Comparison of ENCODE assay signal across 20 mouse cellular contexts in the genomic region with DNA sequence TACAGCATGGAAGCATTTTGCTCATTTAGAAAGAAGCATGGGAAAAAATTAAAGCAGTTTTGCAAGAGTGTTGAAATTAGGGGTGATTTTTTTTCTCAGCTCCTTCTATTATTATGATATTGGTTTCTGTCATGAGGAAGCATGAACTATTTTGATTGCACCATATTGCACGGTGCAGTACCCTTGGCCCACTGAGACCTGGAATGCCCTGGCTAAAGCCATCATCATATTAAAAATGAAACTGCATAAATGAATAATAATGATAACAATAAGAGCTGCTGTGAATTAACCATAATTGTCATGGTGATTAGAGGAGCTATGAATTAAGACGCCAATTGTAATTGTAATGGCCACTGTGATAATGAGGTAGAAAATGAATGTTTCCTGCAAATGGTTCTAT.
"Had no signal": no experiment of that assay in that cellular context is flagged by ENCODE, and none has a peak within 500 bp of the region (broad histone marks: within the 10 kb centered on the region; RNA-seq: fewer than 3 reads in every experiment).

No protein-coding gene starts in this region.

- H3K4me2 ChIP-seq: kidney, embryonic 15.5 days; limb, embryonic 12.5 days; limb, embryonic 15.5 days; liver, embryonic 11.5 days; lung, embryonic 14.5 days; midbrain, embryonic 12.5 days; stomach, embryonic 15.5 days had no signal

- H3K4me1 ChIP-seq: kidney, embryonic 15.5 days; limb, embryonic 12.5 days; limb, embryonic 15.5 days; midbrain, embryonic 12.5 days; stomach, embryonic 15.5 days had no signal

- DNase-seq: kidney, adult 8-10 months; kidney, postnatal 10 days; kidney, postnatal 36 days; layer of hippocampus, postnatal 36 days; liver, postnatal 0 days; lung, embryonic 14.5 days; retina, postnatal 1 day; right cerebral cortex, postnatal 25 days; spleen, adult 18-20 months; thymus, postnatal 25 days had no signal

- H3K9ac ChIP-seq: kidney, embryonic 15.5 days; limb, embryonic 12.5 days; limb, embryonic 15.5 days; liver, embryonic 14.5 days; liver, postnatal 0 days; lung, embryonic 14.5 days; midbrain, embryonic 12.5 days; stomach, embryonic 15.5 days had no signal

- H3K27me3 ChIP-seq: kidney, embryonic 15.5 days; limb, embryonic 12.5 days; limb, embryonic 15.5 days; midbrain, embryonic 12.5 days; stomach, embryonic 15.5 days had no signal

- ATAC-seq: liver, postnatal 0 days; lung, postnatal 0 days had no signal

- H3K9me3 ChIP-seq: kidney, embryonic 15.5 days; limb, embryonic 12.5 days; limb, embryonic 15.5 days; midbrain, embryonic 12.5 days; stomach, embryonic 15.5 days had no signal

- H3K27ac ChIP-seq: kidney, embryonic 15.5 days; left cerebral cortex, adult 2 months; limb, embryonic 12.5 days; limb, embryonic 15.5 days; liver, embryonic 14.5 days; macrophage; midbrain, embryonic 12.5 days; stomach, embryonic 15.5 days had no signal

- H3K36me3 ChIP-seq: kidney, embryonic 15.5 days; limb, embryonic 12.5 days; limb, embryonic 15.5 days; midbrain, embryonic 12.5 days; stomach, embryonic 15.5 days had no signal

- H3K4me3 ChIP-seq: kidney, embryonic 15.5 days; left cerebral cortex, adult 2 months; limb, embryonic 12.5 days; limb, embryonic 15.5 days; midbrain, embryonic 12.5 days; stomach, embryonic 15.5 days had no signal
